Mouse (Mus musculus): Measurements from ENCODE around the gene Fam207a.

Fam207a gene

DNA sequence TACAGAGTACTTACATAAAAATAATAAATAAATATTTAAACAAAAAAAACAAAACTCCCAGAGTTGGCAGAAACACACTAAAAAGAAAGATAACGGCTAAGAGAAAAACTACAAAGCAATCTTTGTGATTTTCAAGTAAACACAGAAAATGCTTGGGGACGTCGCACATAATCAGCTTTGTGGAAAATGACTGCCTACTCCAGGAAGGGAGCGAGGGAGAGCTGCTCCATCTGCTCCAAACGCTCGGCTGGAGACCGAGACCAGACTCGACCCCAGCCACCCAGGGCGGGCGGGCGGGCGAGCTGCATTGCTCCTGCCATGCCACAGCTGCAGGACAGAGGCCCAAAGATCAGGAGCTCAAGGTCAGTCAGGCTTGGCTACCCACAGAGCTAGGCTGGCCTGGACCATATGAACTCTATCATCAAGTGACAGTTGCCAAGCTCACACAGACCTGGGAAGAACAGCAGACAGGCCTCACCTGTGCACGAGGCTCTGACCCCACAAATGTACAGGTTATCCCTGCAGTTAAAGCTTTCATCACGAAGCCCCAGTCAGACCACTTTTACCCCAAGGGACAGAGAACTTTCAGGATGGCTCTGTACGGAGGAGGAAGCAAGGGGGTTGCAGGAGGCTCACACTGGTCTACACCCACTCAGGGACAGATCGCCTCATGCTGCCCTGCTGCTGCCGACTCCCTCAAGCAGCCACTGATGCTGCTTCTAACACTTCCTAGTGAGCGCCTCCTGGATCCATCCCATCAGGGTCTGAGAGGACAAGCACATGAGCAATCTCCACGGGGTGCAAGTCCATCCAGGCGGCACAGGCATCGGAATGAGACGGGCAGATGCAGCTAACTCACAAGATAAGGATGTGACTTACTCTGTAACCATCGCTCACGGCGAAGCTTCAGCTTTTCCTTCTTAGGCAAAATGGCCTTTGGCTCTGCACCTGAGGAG, 12.3 kb downstream of the Fam207a start:
- DNase-seq (ENCODE audit: low spot score) = no peak

DNA sequence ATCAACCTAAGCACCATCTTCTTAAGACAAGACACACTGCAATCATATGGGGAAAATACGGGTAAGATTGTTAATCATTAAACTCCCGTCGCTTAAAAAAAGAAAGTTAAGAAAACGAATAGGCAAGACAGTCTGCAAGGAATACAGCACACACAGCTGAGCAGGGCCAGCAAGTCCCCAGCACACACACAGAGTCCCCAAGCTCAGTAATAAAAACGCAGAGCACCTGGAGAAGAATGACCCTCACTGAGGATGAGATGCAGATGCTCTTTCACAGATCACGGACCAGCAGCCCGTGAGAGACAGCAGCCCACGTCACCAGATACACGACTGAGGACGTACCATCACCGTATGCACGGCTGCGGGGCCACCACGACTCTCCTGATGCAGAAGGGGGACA, 14.9 kb downstream of the Fam207a start:
- DNase-seq (ENCODE audit: low spot score) = no peak

DNA sequence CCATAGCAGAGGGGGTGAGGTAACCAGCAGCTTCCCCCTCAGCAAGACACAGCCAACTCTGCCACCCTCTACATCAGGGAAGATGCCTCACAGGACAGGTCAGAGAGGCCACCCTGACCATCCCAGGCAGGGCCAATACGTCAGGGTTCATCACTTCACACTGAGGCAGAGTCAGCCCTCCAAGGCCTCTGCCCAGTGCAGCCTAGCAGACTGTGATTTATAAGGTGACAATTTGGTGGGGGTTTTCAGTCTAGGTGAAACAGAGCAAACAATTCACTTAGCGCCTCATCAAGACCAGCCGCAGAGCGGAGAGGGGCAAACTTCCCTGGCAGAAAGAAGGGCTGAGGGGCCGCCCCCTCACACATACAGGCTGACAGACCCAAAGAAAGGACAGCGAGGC, 17.3 kb downstream of the Fam207a start:
- DNase-seq (ENCODE audit: low spot score) = no peak

DNA sequence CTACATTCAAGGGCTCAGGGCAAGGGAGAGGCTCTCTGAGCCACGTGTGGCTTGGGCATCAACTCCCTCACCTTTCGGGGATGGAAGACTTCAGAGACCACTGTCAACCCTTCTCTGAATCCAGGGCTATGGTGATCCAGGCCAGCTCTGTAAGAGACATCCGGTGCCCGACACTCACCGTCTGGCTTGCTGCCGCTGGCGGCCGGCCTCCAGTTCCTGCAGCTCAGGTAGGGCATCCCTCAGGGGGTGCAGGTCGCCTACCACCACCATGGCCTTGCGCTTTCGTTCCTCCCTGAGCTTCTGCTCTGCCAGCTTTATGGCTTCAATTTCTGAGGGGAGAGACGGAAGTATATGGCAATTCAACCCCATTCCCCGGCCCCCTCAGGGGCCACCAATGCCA, 18.4 kb downstream of the Fam207a start:
- no peak for DNase-seq (ENCODE audit: low spot score)

DNA sequence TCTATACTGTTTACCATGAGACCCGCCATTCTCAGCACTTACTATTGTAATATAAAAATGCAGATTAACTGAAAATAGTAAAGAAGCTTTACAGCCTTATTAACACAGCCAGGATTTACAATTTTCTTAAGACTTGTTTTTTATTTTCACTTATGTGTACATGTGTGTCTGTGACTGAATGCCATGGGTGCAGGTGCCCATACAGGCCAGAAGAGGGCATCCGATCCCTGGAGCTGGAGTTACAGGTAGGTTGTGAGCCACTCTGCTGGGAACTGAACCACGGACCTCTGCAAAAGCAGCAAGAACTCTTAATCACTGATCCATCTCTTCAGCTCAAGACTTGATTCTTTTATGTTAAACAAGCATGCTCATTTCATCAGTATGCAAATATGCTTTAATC, 22.7 kb downstream of the Fam207a start:
- DNase-seq (ENCODE audit: low spot score) = no peak

DNA sequence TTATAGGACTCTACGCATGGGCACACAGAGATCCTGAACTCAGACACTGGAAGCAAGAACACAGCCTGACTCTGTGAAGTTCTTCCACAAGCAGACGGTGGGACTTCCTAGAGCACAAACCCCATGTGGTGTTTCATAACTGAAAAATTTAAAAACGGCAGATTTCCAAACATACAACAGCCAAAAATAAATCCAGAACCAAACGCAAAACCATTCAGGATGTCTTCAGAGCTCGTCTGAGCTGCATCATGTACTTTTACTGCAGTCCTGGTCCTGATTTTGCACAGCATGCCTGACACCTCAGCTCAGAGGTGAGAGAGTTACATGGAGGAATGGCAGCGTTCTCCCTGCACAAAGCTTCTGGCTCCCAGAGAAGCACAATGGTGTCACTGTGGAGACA, 24.0 kb downstream of the Fam207a start:
- DNase-seq (ENCODE audit: low spot score) = no peak

DNA sequence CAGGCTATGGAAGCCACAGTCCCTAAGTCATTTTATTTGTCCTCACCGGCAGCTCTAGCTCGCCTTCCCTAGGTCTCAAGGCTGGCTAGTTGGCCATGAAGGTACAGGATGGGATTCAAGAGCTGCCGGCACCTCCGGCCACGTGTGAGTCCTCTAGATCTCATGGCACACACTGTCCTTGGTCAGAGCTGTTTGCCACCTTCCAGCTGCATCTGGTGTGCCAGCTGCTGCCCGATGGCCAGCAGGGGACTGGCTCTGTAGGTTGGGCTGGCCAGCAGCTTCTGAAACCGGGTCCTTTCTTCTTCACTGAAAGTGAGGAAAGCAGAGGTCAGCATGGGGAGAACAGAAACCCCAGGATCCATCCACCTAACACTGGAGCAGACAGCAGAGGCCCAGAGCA, 27.4 kb downstream of the Fam207a start:
- DNase-seq (ENCODE audit: low spot score) = no peak

DNA sequence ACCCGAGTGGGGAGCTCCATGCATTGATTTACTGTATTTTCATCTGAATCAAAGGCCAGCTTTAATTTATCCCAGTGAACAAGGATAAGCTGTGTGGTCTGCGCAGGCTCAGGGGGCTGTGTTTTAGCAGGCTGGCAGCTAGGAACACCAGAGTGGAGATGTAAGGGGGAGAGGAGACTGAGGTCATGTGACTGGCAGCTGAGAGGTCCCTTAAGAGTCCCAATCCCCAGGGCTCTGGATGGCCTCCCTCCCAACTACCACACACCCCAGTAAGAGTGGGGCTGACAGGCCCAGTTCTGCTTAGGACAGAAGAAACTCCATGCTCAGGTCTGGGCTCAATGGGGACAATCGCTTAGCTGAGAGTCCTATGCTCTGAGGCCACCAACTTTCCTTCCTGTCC, 29.8 kb downstream of the Fam207a start:
- DNase-seq (ENCODE audit: low spot score) = no peak

DNA sequence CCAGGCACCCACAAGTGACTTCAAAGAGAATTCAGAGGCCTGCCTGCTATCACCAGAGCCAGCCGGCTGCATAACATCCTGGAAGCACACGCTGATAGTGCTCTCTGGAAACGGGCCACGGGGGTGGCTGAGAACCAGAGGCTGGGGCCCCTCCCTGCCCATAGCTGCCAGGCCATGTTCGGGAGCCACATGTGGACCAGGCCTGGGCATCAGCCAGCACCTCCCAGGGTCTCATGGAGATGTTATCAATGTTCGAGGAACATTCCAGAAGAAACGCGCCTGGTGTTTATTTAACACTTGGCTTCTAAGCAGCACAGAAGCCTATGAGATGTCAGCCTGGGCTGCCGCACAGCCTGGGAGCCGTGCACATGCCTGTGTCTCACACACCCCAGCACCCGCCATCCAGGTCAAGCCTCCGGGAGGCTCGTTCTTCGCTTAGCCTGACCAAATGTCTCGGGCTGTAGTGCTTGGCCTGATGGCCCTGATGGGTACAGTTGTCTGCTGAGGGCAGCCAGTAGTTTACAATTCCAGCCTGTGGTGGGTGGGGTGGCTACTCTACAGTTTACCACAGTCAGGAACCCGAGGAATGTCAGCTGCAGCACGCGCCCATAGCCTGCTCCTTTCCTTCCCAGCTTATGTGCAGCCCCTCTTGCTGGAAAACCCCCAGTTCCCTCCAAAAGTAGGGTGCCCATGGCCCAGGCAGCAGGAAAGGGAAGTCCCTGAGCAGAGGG, 31.2 kb downstream of the Fam207a start:
- peak; percentile 36 for DNase-seq (ENCODE audit: low spot score)

DNA sequence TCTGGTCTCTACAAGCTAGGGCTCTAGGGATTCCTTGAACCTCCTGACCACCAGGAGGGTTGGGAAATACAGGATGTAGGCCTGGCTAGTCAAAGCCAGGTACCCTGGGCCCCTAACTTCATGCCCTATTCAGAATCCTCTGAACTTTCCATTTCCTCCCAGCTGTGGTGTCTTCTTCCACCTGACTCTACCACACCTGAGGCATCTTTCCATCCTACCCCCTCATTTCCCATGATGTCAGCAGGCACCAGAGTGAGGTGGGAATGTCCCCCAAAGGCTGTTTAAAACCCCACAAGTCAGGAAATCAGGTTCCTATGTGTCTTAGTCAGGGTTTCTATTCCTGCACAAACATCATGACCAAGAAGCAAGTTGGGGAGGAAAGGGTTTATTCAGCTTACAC, 33.8 kb downstream of the Fam207a start:
- no peak for DNase-seq (ENCODE audit: low spot score)

DNA sequence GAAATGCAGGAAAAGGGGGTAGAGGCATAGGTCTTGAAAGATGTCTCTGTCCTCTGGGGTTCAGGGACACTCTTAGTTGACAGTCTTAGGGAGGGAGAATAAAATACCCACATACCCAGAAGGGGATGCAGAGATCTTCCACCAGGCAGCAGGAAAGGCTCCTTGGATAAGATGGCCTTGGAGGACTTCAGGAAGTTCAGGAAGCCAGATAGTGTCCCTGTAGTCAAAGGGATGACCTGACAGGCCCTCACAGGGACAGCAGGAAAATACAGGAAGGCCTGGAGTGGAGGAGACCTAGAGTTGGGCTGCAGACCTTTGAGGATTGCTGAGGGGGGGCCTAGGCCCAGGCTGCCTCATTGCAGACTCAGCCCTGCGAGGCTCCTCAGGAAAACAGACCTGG, 35.6 kb downstream of the Fam207a start:
- DNase-seq (ENCODE audit: low spot score) = no peak

DNA sequence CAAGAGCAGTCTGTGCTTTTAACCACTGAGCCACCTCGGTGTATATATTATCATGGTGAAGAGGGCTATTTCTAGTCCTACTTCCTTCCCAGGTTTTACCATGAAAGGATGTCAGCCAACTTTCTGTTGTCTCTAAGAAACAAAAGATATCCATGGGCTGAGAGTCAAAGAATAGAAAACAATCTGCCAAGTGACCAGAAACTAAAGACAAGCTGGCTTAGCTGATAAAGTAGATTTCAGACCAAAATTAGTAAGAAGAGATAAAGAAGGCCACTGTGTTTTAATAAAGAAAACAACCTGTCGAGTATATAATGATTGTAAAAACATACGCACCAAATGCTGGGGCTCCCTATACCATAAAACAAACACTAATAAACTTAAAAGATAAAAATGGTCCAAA, 38.7 kb downstream of the Fam207a start:
- DNase-seq (ENCODE audit: low spot score) = no peak

DNA sequence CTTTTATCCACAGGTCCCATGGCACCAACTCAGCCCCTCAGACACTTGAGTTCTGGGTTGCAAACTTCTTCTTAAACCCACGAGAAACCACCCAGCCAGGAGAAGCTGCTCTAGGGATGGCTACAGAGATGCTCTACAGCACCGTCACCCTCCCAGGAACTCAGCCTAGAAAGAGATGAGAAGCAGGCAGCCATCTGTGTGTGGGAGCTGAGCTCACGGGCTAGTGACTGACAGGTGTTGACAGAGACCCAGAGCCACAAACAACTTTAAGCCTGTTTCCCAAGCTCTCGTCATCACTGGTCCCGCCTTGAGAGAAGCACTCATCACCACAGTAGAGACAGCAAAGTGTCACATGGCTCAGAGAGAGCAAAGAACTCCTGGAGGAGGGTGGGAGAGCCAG, 43.4 kb downstream of the Fam207a start:
- no peak for DNase-seq (ENCODE audit: low spot score)

DNA sequence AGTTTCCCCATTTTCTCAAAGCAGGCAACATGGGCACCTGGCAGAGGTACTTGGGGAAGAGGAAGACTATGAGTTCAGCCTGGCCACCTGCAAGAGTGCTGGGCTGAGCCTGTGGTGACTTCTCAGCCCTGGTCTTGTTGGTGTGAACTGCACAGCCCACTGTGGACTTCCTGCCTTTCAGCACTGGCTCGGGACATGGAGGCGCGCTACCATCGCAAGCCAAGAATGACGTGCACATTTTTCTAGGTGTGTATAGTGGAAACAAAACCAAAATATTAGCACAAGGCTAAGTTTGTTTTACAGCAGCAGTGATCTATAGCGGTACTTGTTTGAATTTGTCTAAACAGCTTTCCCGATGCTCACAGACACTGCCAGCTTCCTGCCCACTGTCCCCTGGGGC, 44.1 kb downstream of the Fam207a start:
- no peak for DNase-seq (ENCODE audit: low spot score)

DNA sequence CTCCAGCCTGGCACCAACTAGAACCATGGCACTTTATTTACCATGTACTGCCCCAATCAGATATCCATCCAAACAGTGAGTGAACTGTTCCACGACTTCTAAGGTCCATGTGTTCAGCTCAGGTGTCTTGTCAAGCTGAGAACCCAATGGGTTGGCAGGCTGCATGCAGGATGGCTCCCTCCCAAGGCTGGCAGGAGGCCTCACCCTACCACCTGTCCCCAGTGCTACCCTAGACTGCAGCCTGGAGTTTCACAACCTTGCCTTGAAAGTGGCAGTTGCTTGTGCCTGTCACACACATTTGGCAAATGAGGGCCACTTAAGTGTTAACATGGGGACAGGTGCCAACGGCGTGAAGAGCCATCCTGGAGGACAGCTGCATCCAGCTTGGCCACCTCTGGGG, 44.8 kb downstream of the Fam207a start:
- DNase-seq (ENCODE audit: low spot score) = no peak

DNA sequence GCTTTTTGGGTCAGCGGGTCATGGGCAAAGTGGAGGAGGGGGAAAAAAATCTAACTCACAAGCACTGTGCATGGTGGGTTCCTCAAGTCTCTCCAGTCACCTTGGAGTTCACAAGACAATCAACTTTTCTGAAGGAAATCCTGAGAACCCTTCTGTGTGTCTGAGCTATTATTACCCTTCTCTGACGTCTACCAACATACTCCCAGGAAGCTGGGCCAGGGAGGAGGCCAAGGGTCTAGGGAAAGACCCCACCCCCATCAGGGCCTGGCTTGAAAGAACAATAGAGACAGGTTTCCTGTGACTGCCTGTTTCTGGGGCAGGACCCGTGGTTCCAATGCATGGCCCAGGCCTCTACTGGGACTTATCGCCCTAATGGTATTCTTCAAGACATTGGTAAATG, 46.9 kb downstream of the Fam207a start:
- no peak for DNase-seq (ENCODE audit: low spot score)

DNA sequence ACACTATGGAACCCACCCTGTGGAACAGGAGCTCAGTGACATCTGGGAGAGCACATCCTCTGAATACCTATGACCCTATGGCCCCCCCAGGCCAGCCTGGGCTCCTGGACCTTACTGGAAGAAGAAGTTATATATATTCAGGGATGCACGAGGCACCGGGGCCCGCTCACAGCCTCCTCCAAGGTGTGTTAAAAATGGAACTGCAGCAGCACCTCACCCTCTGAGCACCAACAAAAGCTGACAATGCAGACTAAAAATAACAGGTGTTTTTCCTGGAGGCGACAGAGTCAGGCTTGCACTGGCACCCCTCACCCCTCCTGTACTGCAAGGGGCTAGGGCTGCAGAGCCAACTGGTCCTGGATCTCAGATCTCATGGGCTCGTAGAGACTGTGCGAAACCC, 48.2 kb downstream of the Fam207a start:
- DNase-seq (ENCODE audit: low spot score) = no peak

DNA sequence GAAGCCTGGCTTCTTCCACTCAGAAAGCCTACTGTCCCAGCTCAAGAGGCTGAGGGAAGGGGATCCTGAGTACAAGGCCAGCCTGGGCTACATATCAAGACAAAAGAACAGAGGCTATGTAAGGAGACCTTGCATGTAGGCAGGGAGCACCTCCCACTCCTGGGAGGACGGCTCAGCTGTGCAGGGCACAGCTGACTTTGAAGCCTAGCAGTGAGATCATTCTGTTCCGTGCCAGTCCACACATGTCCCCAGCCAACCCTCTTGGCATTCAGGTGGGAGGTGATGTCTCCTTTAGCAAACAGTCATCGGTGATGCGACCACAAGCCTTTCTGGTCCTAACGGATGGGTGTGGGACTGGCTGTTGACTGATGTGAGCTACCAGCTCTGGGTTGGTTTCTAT, 49.7 kb downstream of the Fam207a start:
- DNase-seq (ENCODE audit: low spot score) = no peak

DNA sequence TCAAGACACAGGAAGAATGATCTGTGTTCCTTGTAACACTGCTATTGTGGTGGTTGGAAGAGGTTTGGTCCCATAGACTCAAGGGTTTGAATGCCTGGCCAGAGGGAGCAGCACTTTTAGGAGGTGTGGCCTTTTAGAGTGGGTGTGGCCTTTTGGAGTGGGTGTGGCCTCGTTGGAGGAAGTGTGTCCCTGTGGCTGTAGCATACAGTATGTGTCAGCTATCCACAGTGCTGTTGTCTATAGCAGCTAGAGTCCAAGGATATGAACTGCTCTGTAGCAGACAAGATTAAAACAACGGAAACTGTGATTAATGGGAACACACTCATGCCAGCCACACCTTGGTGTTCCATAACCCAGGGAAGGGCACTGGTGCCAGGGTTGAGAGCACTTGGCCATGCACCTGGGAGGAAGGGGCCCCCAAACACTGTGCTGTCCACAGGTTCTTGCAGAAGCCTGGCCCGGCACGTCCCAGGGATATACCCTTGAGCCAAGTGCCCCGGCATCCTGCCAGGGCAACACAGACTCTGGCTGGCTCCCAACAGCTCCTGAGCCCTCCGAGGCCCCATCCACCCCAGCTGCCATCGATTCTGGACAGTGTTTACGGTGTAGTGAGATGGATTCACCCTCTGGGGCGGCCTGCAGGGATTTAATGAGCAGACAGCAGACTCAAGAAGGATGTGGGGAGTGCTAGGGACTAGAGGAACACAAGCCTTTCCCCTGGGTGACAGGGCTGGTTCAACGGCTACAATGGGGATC, 51.2 kb downstream of the Fam207a start:
- DNase-seq (ENCODE audit: low spot score) = no peak

DNA sequence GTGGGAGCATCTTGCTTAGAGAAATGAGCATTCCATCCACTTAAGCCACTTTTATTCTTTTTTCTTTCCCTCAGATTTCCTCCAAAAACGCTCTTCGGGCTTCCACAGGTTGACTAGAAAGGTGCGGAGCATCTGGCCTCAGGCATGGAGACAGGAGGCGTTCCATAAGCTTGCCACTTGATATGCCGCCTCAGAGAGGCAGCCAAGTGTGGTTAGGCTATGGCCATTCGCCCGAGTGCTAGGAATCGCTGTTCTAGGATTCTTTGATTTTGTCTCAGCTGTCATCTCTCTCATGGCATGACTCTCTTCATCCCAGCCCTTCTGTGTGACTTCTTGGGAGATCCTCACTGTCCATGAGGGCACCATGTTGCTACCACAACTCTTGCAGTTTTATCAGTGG, 54.4 kb downstream of the Fam207a start:
- no peak for DNase-seq (ENCODE audit: low spot score)

DNA sequence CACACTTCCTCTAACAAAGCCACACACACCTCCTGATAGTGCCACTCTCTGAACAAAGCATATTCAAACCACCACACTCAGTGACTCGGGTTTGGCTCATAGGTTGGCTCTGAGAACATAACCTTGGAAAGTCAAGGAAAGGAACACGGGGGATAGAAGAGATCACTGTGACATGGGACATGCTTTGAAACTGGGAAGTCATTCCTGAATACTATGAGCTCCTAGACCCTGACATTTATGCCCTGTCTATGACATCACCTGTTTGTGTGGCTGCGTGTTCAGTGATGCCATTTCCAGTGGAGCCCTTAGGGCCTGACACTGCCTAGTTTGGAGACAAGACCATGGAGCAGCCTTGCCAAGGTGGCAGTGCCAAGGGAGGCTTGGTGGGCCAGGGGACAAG, 57.9 kb downstream of the Fam207a start:
- DNase-seq (ENCODE audit: low spot score) = no peak

DNA sequence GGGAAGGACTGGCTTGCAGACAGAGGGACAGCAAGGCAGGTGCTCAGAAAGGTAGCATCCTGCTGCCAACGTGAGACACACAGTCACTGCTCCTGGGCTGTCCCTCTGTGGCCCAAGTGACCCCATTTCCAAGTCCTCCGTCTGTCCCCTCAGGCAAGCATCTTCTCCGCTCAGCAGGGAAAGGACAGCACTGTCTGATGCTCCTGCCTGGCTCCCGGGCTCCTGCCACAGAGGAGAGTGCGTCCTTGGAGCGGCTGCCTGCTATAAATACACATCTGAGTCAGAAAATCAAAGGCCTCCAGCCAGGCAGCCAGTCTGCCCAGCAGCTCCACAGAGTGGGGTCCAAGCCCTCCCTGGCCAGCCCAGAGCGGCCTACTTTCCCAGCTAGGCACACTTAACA, 59.1 kb downstream of the Fam207a start:
- no peak for DNase-seq (ENCODE audit: low spot score)
